Mouse (Mus musculus) telencephalon, adult 2 months (tissue): ENCODE data around the gene Lipa.
A peak's percentile ranks its signal among the peaks of the same experiment; 100 is the strongest.

Experiments used
- DNase-seq: peaks from one replicate; pipeline ENCODE4 v3.0.0-alpha.2; 2011; ENCODE audit warnings: low read depth, low spot score

Lipa gene

GRCm38 (mm10) chr19:34523106-34523725 lies 4.1 kb downstream of the Lipa start:
- no peak for DNase-seq

DNA sequence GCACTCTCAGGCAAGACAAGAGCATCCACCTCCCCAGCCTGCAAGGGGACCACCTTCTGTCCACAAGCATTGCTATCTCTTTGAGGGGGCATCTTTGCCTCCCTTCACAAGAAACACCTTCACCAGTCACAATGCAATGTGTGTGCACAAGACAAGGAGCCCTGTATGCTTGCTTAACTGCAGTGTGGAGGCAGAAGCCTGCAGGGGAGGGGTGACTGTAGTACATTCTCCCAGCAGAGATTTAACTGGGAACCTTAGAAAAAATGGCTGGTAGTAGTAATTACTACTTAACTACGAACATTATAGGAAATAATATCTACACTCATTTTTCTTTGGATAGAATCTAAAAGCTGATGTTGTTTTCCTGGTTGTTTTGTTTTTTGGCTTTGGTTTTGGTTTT lies 5.3 kb downstream of the Lipa start:
- DNase-seq: no peak

- no peak for DNase-seq
Measured at GRCm38 (mm10) chr19:34521361-34521760, 5.9 kb downstream of the Lipa start.

- DNase-seq: no peak
Measured at GRCm38 (mm10) chr19:34520051-34520450, 7.2 kb downstream of the Lipa start.

- DNase-seq: no peak
Measured at GRCm38 (mm10) chr19:34519646-34520045, 7.6 kb downstream of the Lipa start.

GRCm38 (mm10) chr19:34518786-34519185 lies 8.5 kb downstream of the Lipa start:
- no peak for DNase-seq

DNA sequence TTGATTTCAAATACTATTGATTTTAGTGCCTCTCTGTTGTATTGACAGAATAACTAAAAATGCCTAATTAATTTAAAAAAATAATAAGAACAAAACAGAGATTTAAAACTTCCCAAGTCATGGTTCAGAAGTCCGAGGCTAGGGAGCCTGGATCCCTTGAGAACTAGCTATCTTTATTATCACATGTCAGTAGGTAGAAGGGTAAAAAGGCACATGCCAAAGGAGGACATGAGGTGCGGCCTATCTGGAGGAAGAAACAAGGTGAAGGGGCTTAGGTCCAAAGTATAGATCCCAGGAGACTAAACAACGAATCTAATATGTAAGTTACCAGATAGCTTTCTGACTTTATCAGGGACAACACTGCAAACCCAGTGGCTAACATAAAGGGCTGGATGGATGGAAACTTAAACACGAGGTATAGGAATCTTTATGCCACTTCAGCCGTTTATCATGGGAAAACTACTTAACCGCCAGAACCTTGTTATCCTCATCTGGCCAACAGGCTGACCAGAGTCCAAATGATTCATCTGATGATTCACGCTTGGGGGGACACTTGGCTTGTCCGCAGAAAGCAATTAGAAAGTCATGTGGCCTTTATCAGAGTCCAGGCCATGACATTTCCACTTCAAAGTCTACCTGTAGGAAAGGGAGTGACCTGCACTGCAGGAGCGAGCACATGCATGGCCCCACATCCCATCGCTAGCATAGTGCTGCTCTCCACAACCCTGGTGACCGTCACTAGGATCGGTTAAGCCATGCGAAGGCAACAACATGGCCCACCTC lies 9.3 kb downstream of the Lipa start:
- no peak for DNase-seq

DNA sequence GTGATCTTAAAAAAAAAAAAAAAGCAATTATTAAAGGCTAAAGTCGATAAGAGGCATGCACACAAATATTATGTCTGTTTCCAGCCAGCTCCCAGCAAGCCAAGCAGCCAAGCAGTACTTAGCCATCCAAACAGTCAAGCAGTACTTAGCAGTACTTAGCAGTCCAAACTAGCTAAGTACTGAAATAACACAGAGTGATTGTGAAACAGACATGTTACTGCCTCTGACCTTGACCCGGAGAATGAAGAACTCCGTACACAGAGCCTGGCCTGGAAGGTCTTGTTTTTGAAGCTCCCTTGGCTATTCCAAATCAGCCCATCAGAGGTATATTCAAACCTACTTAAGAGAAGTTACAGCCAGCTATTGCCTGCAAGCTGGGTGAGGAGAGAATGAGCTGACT lies 10.1 kb downstream of the Lipa start:
- DNase-seq: no peak

DNA sequence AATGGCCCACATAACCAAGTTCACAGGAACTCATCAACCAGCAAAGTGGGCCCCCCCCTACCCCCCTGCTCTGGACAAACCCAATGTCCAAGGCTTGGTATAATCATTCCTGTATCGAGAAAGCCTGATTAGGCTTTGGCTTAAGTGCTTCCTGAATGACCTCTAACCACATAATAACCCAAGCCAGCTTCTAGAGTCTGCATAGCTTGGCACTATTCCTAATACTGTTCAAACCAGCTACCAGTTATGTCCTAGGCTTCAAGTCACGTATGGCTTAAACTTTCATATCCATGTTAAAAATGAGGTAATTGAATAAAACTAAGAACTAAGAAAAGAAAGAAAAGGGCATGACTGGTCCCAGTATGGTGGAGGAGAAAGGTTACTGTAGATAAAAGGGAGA lies 10.9 kb downstream of the Lipa start:
- DNase-seq: no peak

GRCm38 (mm10) chr19:34515681-34516080 lies 11.6 kb downstream of the Lipa start:
- no peak for DNase-seq

DNA sequence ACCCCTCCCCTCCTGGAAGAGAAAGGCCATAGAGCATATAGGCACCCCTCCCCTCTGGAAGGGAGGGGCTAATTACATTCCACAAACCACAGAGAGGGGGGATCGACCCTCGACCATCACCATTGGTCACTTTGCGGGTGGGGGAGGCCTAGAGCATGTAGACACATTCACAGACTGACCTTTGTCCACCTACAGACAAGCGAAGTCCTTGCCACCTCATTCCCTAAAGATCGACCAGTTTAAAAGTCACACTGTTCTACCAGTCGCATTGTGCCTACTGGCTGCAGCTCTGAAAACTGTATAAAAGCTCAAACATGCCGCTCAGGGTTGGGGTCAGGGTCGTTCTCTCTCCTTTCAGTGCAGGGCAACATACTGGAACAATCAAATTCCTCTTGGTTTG lies 15.7 kb downstream of the Lipa start:
- no peak for DNase-seq

DNA sequence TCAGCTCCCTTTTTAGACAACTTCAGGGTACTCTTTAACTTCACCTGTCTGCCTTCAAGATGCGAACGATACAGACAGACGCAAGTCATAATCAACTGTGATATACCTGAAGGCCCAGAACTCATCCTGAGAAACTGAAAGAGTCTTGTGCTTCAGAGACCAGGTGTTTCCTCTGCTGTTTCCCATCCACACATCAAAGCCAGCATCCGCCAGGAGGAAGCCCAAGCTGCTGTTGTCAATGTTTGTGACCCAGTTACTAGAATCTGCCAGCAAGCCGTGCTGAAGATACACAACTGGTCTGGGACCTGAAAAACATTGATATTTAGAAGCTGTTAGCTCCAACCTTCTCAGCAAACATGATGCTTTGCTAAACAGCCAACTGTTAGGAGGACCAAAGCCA lies 16.6 kb downstream of the Lipa start:
- no peak for DNase-seq

GRCm38 (mm10) chr19:34505161-34505721 lies 22.0 kb downstream of the Lipa start:
- DNase-seq: no peak

GRCm38 (mm10) chr19:34500763-34501162 lies 26.5 kb downstream of the Lipa start:
- DNase-seq: peak; percentile 35

DNA sequence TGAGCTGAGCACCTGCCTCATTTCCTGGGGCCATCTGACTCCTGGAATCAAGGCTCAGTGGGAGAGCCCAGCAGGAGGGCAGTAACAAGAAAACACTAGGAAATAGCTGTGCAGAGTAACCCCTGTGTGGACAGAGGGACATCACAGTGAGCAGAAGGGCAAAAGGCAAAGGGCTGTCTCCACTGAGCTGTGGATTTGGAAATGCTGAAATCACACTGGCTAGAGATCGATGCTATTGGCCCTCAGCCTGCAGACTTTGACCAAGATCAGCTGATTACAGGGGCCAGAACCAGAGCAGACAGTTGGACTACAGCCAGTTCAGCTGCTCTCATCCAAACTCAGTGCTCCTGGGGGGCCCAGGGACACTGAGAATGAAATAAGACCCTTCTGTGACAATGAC lies 30.9 kb downstream of the Lipa start:
- no peak for DNase-seq

DNA sequence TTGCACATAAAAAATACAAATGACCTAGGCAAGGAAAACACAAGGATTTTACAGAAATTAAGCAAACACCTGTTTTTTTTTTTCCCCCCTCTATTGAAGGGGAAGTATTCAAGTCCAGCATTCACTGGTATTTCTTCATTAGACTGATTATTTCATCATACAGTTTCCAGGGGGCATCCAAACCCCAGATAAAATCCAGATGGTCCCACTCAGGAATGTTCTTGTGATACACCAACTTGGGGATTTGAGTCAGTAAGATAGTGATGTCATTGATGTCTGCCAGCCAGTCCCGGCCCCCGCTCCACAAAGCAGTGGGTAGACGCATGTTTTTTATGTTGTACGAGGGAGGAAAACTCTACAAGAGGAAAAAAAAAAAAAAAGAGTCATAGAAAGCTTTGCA lies 33.4 kb downstream of the Lipa start:
- no peak for DNase-seq

- no peak for DNase-seq
Measured at GRCm38 (mm10) chr19:34483547-34483946, 43.7 kb downstream of the Lipa start.

GRCm38 (mm10) chr19:34474991-34475971 lies 52.0 kb downstream of the Lipa start, which contains the start of gene Ch25h:
Ch25h (minus strand) TSS chr19:34475164.
- no peak for DNase-seq

DNA sequence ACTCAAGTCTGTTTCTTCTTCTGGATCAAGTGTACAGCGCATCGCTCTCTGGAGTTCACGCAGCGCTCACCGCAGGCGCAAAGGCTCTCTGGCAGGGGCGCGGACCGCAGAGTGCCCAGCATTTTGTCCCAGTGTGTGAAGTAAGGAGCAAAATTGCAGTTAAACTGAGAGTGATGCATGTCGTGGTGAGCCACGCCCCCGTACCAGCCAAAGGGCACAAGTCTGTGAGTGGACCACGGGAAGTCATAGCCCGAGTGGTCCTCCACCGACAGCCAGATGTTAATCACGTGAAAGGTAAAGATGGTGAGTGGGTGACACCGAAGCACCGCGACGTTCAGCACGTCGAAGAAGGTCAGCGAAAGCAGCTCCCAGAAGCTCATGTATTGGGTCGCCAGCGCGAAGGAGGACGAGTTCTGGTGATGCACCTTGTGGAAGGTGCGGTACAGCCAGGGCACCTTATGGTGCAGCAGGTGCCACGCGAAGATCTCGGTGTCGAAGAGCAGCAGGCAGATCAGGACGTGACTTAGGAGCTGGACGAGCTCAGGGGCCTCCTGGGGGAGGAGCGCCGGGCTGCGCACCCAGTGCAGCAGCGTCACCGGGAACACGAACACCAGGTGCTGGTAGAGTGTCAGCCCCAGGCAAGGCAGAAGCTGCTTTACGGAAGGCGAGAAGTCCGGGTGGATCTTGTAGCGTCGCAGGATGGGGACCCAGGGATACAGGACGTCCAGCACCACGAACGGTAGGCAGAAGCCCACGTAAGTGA lies 52.9 kb downstream of the Lipa start:
- no peak for DNase-seq

GRCm38 (mm10) chr19:34471703-34472102 lies 55.6 kb downstream of the Lipa start:
- DNase-seq: no peak

GRCm38 (mm10) chr19:34468794-34469193 lies 58.5 kb downstream of the Lipa start:
- DNase-seq: no peak
